Mouse (Mus musculus): ENCODE data around the gene Ccdc138. TPM values are rescaled to one million over a fixed set of nuclear protein-coding genes. Genes with fewer than 3 reads are reported as not detected.

Ccdc138 gene
- polyA plus RNA-seq, 1 experiment from 2014 or later: 7.4 TPM

DNA sequence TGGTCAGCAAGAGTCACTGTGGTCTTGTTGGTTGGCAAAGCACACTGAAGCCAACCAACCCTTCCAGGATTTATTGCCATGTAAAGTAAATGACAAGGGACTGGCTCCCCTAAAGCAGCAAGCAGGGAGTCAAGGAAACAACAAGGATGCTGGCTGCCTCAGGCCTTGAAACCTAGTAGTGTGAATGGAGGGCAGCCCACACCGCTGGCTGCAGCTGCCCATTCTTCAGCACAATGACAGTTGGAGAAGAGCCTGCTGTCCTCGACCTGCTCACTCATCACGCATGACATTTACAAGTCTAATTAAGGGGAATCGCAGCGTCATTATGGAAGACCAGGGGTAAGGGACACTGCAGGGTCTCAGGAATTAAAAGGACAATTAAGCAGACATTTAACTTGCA, 103.2 kb downstream of the Ccdc138 start:
- no peak overlapping the region for H3K9ac ChIP-seq (ENCODE audit: low read depth, low read length)
- no peak overlapping the region for H3K27ac ChIP-seq (ENCODE audit: low read depth, low read length)
- no peaks in the 10 kb centered on the region for H3K27me3 ChIP-seq (ENCODE audit: control insufficient read depth, insufficient read depth, low read length)
- H3K4me1 ChIP-seq (ENCODE audit: control insufficient read depth, insufficient read depth, low read length): peaks cover 1% of the 10 kb centered on the region; the same call in 1 of the 2 replicates
- 30% methylated on average over 5 of the region's 5 CpGs for WGBS (ENCODE audit: insufficient replicate concordance)
- H3K4me2 ChIP-seq: no peak overlapping the region
- ATAC-seq (replicated peaks; ENCODE audit: insufficient number of reproducible peaks, low FRiP score, low TSS enrichment): no peak
- no peaks in the 10 kb centered on the region for H3K36me3 ChIP-seq (ENCODE audit: control insufficient read depth, insufficient read depth, low read length)
- no peak overlapping the region for H3K4me3 ChIP-seq (ENCODE audit: low read depth, low read length)
- H3K9me3 ChIP-seq (replicated peaks; ENCODE audit: control insufficient read depth, low read length): no peaks in the 10 kb centered on the region

DNA sequence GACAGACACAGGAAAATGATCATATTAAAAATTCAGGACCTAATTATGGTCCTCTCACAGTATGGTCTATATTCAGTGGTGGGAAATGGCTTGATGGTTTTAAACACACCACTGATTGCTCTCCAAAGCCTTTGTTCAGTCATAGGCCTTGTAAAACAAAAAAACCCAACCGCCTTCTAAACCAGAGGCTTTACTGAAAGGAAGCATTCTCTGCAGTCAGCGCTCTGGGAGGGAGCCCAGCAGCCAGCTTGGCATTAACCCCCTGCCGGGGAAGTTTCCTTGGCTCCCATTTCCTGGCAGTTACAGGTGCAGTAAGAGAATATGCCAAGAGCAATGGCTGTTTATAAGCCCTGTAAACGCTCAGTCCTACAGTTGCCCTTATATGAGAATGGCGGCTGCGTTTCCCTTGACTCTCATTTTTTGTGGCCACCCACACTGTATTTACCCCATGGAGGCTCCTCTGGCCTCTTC, 103.7 kb downstream of the Ccdc138 start:
- Histone ChIP-seq H3K9me3 (replicated peaks; ENCODE audit: control insufficient read depth, low read length) (no peaks in the 10 kb centered on the region), H3K4me1 (ENCODE audit: control insufficient read depth, insufficient read depth, low read length) (no peaks in the 10 kb centered on the region), H3K36me3 (ENCODE audit: control insufficient read depth, insufficient read depth, low read length) (no peaks in the 10 kb centered on the region), H3K4me2 (no peak overlapping the region), H3K4me3 (ENCODE audit: low read depth, low read length) (no peak overlapping the region), H3K27ac (ENCODE audit: low read depth, low read length) (no peak overlapping the region), H3K9ac (ENCODE audit: low read depth, low read length) (no peak overlapping the region), H3K27me3 (ENCODE audit: control insufficient read depth, insufficient read depth, low read length) (no peaks in the 10 kb centered on the region)
- whole genome bisulfite sequencing (ENCODE audit: insufficient replicate concordance): 49% methylated on average over 6 of the region's 6 CpGs
- ATAC-seq (replicated peaks; ENCODE audit: insufficient number of reproducible peaks, low FRiP score, low TSS enrichment): no peak

DNA sequence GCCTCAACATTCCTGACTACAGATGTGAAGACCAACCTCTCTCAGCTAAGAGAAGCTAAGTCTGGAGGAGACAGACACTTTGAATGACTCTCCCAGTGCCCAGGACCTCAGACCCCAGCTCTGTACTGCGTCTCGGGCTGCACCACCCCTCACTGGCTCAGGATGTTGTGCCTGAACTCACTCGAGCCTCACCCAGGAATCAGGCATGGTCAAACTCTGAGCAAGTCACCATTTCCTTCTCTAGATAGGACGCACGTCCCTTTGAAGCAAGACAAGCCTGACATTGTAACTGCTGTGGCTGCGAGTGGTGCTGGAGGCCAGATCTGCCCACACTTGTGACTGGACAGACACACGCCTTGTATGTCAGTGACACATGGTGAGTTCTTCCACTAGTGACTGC, 104.2 kb downstream of the Ccdc138 start:
- Histone ChIP-seq H3K4me3 (ENCODE audit: low read depth, low read length) (no peak overlapping the region), H3K9me3 (replicated peaks; ENCODE audit: control insufficient read depth, low read length) (no peaks in the 10 kb centered on the region), H3K4me2 (no peak overlapping the region), H3K4me1 (ENCODE audit: control insufficient read depth, insufficient read depth, low read length) (no peaks in the 10 kb centered on the region), H3K36me3 (ENCODE audit: control insufficient read depth, insufficient read depth, low read length) (no peaks in the 10 kb centered on the region), H3K27ac (ENCODE audit: low read depth, low read length) (no peak overlapping the region), H3K9ac (ENCODE audit: low read depth, low read length) (no peak overlapping the region), H3K27me3 (ENCODE audit: control insufficient read depth, insufficient read depth, low read length) (no peaks in the 10 kb centered on the region)
- WGBS (ENCODE audit: insufficient replicate concordance): 50% methylated on average over 7 of the region's 7 CpGs
- ATAC-seq (replicated peaks; ENCODE audit: insufficient number of reproducible peaks, low FRiP score, low TSS enrichment): no peak

DNA sequence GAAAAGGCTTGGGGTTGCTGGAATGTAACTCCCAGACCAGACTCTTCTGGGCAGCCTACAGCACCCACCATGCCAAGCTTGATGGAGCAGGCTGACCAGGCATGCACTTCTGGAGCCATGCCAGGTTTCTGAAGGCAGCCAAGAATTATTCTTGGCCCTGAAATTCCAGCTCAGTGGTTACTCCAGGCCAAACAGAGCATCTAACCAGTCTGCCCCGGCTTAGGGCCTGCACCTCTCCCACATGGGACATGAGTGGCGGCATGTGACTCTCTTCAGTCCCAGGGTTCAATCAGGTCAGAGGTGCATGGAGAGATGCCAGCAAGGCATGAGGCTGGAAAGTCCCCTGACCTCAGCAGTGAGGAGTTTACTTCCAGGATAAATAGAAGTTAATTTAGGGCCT, 107.0 kb downstream of the Ccdc138 start:
- ATAC-seq (replicated peaks; ENCODE audit: insufficient number of reproducible peaks, low FRiP score, low TSS enrichment): no peak
- WGBS (ENCODE audit: insufficient replicate concordance): 64% methylated on average over 2 of the region's 2 CpGs
- Histone ChIP-seq H3K4me3 (ENCODE audit: low read depth, low read length) (no peak overlapping the region), H3K9ac (ENCODE audit: low read depth, low read length) (no peak overlapping the region), H3K27me3 (ENCODE audit: control insufficient read depth, insufficient read depth, low read length) (no peaks in the 10 kb centered on the region), H3K9me3 (replicated peaks; ENCODE audit: control insufficient read depth, low read length) (no peaks in the 10 kb centered on the region), H3K4me1 (ENCODE audit: control insufficient read depth, insufficient read depth, low read length) (no peaks in the 10 kb centered on the region), H3K27ac (ENCODE audit: low read depth, low read length) (no peak overlapping the region), H3K36me3 (ENCODE audit: control insufficient read depth, insufficient read depth, low read length) (no peaks in the 10 kb centered on the region), H3K4me2 (no peak overlapping the region)

DNA sequence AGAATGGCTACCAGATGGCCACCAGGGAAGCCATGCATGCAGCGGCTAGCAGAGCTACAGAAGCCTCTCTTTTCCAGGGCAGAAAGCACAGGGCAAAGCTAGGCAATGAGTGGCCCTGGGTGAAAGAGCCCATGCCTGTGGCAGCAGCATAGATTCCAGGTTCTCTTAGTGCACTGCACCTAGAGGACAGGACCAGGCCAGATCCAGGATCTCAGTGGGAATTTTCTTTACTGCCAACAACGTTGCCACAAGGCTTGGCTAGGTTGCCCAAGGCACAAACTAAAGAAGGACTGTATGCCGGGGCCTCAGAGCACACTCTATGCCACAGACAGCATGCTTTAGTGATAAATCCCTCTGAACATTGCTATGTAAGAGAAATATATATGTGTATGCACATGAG, 108.6 kb downstream of the Ccdc138 start:
- no peaks in the 10 kb centered on the region for H3K36me3 ChIP-seq (ENCODE audit: control insufficient read depth, insufficient read depth, low read length)
- H3K9me3 ChIP-seq (replicated peaks; ENCODE audit: control insufficient read depth, low read length): no peaks in the 10 kb centered on the region
- H3K4me2 ChIP-seq: no peak overlapping the region
- no peak for ATAC-seq (replicated peaks; ENCODE audit: insufficient number of reproducible peaks, low FRiP score, low TSS enrichment)
- no peak overlapping the region for H3K9ac ChIP-seq (ENCODE audit: low read depth, low read length)
- H3K27me3 ChIP-seq (ENCODE audit: control insufficient read depth, insufficient read depth, low read length): no peaks in the 10 kb centered on the region
- 82% methylated on average over 3 of the region's 3 CpGs for WGBS (ENCODE audit: insufficient replicate concordance)
- H3K4me3 ChIP-seq (ENCODE audit: low read depth, low read length): no peak overlapping the region
- no peak overlapping the region for H3K27ac ChIP-seq (ENCODE audit: low read depth, low read length)
- H3K4me1 ChIP-seq (ENCODE audit: control insufficient read depth, insufficient read depth, low read length): no peaks in the 10 kb centered on the region

DNA sequence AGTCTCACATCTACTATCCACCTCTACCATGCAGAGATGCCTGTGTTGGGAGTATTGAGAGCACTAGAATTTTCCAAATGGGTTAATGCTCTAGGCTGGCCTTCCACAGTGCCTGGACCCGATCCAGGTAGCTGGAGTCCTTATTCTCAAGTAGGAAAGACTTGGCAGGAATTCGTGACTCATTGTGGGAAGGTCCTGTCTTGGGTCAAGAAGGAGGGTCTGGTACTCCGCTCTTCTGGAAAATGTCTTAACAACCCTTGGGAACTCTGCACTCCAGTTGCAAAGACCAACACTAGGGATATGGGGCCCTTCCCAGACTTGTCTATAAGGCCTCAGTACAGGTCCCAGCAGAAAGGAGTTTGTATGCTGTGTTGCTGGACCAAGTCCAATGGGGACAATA, 111.1 kb downstream of the Ccdc138 start:
- Histone ChIP-seq H3K4me1 (ENCODE audit: control insufficient read depth, insufficient read depth, low read length) (no peaks in the 10 kb centered on the region), H3K27ac (ENCODE audit: low read depth, low read length) (no peak overlapping the region), H3K9ac (ENCODE audit: low read depth, low read length) (no peak overlapping the region), H3K9me3 (replicated peaks; ENCODE audit: control insufficient read depth, low read length) (no peaks in the 10 kb centered on the region), H3K4me3 (ENCODE audit: low read depth, low read length) (no peak overlapping the region), H3K36me3 (ENCODE audit: control insufficient read depth, insufficient read depth, low read length) (no peaks in the 10 kb centered on the region), H3K27me3 (ENCODE audit: control insufficient read depth, insufficient read depth, low read length) (no peaks in the 10 kb centered on the region), H3K4me2 (no peak overlapping the region)
- ATAC-seq (replicated peaks; ENCODE audit: insufficient number of reproducible peaks, low FRiP score, low TSS enrichment): no peak
- 65% methylated on average over 3 of the region's 3 CpGs for WGBS (ENCODE audit: insufficient replicate concordance)

DNA sequence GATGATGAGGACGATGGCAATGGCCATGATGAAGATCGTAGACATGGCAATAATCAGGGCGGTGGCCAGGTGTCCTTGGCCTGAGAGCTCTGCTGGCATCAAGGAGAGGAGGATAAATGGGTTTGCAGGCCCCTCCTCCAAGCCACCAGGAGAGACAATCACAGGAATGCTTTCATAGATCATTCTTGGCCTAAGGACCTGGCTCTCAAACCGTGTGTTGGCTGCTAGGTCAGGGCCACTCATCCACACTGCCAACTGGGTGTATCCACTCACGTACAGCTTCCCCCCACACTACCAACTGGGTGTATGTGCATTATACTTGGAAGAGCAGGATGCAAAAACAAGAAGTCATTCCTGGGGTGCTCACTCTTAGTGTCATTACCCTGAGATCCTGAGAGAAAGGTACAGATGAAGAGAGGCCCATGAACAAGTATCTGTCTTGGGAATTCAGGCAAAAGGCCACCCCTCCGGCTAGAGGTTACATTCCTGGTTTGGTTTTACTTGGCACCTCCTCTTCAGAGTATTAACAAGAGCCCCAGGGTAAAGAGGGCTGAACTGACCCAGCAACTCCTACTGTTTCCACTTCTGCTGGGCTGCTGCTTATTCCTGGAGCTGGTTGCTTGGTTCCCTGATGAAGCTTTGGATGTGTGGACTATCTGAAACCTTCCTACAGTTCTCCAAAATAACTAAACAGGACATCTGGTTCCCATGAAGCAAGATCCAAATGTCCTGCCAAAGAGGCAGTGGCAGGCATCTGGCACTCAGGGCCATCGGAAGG, 112.9 kb downstream of the Ccdc138 start:
- no peaks in the 10 kb centered on the region for H3K27me3 ChIP-seq (ENCODE audit: control insufficient read depth, insufficient read depth, low read length)
- no peaks in the 10 kb centered on the region for H3K4me1 ChIP-seq (ENCODE audit: control insufficient read depth, insufficient read depth, low read length)
- H3K4me2 ChIP-seq: no peak overlapping the region
- no peak overlapping the region for H3K27ac ChIP-seq (ENCODE audit: low read depth, low read length)
- no peak overlapping the region for H3K9ac ChIP-seq (ENCODE audit: low read depth, low read length)
- H3K4me3 ChIP-seq (ENCODE audit: low read depth, low read length): no peak overlapping the region
- no peaks in the 10 kb centered on the region for H3K9me3 ChIP-seq (replicated peaks; ENCODE audit: control insufficient read depth, low read length)
- 81% methylated on average over 7 of the region's 7 CpGs for WGBS (ENCODE audit: insufficient replicate concordance)
- no peak for ATAC-seq (replicated peaks; ENCODE audit: insufficient number of reproducible peaks, low FRiP score, low TSS enrichment)
- no peaks in the 10 kb centered on the region for H3K36me3 ChIP-seq (ENCODE audit: control insufficient read depth, insufficient read depth, low read length)

DNA sequence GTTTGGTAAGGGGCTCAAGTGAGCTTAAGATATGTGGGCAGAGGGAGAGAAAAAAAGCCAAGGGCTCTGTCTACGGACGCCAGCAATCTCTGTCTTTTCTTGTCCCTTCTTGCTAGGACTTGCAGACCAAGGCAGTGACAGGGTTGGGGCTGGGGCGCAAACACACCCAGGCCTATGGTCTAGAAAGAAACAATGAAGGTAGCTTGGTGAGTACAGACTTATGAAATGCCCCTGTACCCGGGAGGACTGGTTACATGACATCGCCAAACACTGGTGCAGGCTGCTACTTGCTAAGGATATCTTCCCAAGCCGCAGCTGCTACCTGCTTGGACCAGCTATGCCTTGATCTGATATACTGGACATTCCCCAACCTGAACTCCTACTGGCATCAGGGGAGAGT, 116.9 kb downstream of the Ccdc138 start:
- WGBS (ENCODE audit: insufficient replicate concordance): 82% methylated on average over 6 of the region's 6 CpGs
- no peak overlapping the region for H3K9ac ChIP-seq (ENCODE audit: low read depth, low read length)
- no peaks in the 10 kb centered on the region for H3K9me3 ChIP-seq (replicated peaks; ENCODE audit: control insufficient read depth, low read length)
- ATAC-seq (replicated peaks; ENCODE audit: insufficient number of reproducible peaks, low FRiP score, low TSS enrichment): no peak
- H3K36me3 ChIP-seq (ENCODE audit: control insufficient read depth, insufficient read depth, low read length): no peaks in the 10 kb centered on the region
- no peak overlapping the region for H3K4me2 ChIP-seq
- no peak overlapping the region for H3K4me3 ChIP-seq (ENCODE audit: low read depth, low read length)
- H3K4me1 ChIP-seq (ENCODE audit: control insufficient read depth, insufficient read depth, low read length): no peaks in the 10 kb centered on the region
- H3K27me3 ChIP-seq (ENCODE audit: control insufficient read depth, insufficient read depth, low read length): no peaks in the 10 kb centered on the region
- no peak overlapping the region for H3K27ac ChIP-seq (ENCODE audit: low read depth, low read length)

DNA sequence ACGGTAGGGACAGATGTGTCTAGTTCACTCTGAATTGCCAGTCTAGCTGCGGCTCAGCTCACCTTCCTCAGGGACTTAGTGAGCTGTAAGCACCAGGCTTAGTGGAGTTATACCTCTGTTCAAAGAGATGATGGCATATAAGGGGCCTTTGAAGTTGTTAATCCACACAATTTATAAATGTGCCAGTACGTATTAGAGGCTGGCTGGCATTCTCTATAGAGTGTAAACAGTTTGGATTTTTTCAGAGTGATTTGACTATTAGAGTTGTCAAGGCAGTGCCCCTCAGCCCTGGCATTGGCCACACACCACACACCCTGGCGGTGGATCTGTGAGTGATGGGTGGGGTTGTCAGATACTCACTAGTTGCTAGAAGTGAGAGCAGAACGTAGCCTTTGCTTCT, 118.8 kb downstream of the Ccdc138 start:
- Histone ChIP-seq H3K27me3 (ENCODE audit: control insufficient read depth, insufficient read depth, low read length) (no peaks in the 10 kb centered on the region), H3K27ac (ENCODE audit: low read depth, low read length) (no peak overlapping the region), H3K4me1 (ENCODE audit: control insufficient read depth, insufficient read depth, low read length) (peaks cover 6% of the 10 kb centered on the region; the same call in 1 of the 2 replicates), H3K9ac (ENCODE audit: low read depth, low read length) (no peak overlapping the region), H3K4me2 (no peak overlapping the region), H3K36me3 (ENCODE audit: control insufficient read depth, insufficient read depth, low read length) (no peaks in the 10 kb centered on the region), H3K4me3 (ENCODE audit: low read depth, low read length) (no peak overlapping the region), H3K9me3 (replicated peaks; ENCODE audit: control insufficient read depth, low read length) (no peaks in the 10 kb centered on the region)
- no peak for ATAC-seq (replicated peaks; ENCODE audit: insufficient number of reproducible peaks, low FRiP score, low TSS enrichment)
- WGBS (ENCODE audit: insufficient replicate concordance): 83% methylated on average over 5 of the region's 5 CpGs

Measured in heart, embryonic 11.5 days (tissue).